Mouse (Mus musculus) ES-E14 (cell line): ENCODE results near the gene Rassf2. TPM values are rescaled to one million over a fixed set of nuclear protein-coding genes. Genes with fewer than 3 reads are reported as not detected.

Source experiments
- DNase-seq: peaks from one replicate; pipeline ENCODE4 v3.0.0-alpha.2; 2013; ENCODE audit warnings: low read depth, low spot score
- H3K27ac ChIP-seq: 2 replicates; pipeline ENCODE4 v1.5.1; 2012; ENCODE audit warnings: low read depth, mild to moderate bottlenecking, low read length, moderate library complexity, mixed read lengths; ENCODE audit not compliant: poor library complexity, insufficient read depth, severe bottlenecking
- H3K36me3 ChIP-seq: 2 replicates; pipeline ENCODE4 v1.6.1; 2012; ENCODE audit warnings: mild to moderate bottlenecking, low read length, moderate library complexity, mixed read lengths; ENCODE audit not compliant: control insufficient read depth, poor library complexity, insufficient read depth, severe bottlenecking
- H3K4me1 ChIP-seq, 2 experiments: fragments of 150-350 bp in 1 of 2; sonication (generic) in 1 of 2; 2 replicates each; pipeline ENCODE4 v1.6.1; 2012; ENCODE audit warnings: low read length in 2 of 2, mild to moderate bottlenecking in 1 of 2, mixed read lengths in 1 of 2; ENCODE audit not compliant: control insufficient read depth in 2 of 2, insufficient read depth in 2 of 2, poor library complexity in 1 of 2
- H3K4me3 ChIP-seq, 2 experiments: fragments of 150-350 bp in 1 of 2; sonication (generic) in 1 of 2; 2 replicates each; pipeline ENCODE4 v1.5.1; 2012; ENCODE audit warnings: low read length in 2 of 2, low read depth in 1 of 2, mild to moderate bottlenecking in 1 of 2, mixed read lengths in 1 of 2; ENCODE audit not compliant: insufficient read depth in 1 of 2, poor library complexity in 1 of 2, severe bottlenecking in 1 of 2
- H3K9ac ChIP-seq: 2 replicates; pipeline ENCODE4 v1.6.1; 2012; ENCODE audit warnings: low read depth, mild to moderate bottlenecking, low read length, mixed read lengths; ENCODE audit not compliant: poor library complexity, insufficient read depth, severe bottlenecking
- H3K9me3 ChIP-seq: fragments of 150-350 bp; sonication (generic); 2 replicates; pipeline ENCODE4 v1.6.1; 2012; ENCODE audit warnings: low read depth, mild to moderate bottlenecking, low read length; ENCODE audit not compliant: control insufficient read depth, insufficient read depth
- CHD2 ChIP-seq: IDR thresholded peaks from 2 replicates; pipeline ENCODE4 v1.6.1; 2014; ENCODE audit warnings: mild to moderate bottlenecking, low read depth, low read length, inconsistent platforms
- HCFC1 ChIP-seq: IDR thresholded peaks from 2 replicates; pipeline ENCODE4 v1.6.1; 2012; ENCODE audit warnings: low read length, inconsistent platforms, borderline replicate concordance; ENCODE audit not compliant: insufficient read depth
- MAFK ChIP-seq: IDR thresholded peaks from 2 replicates; pipeline ENCODE4 v1.6.1; 2014; ENCODE audit warnings: mild to moderate bottlenecking, low read depth, low read length, inconsistent platforms; ENCODE audit not compliant: insufficient read depth
- ZC3H11A ChIP-seq: IDR thresholded peaks from 2 replicates; pipeline ENCODE4 v1.6.1; 2012; ENCODE audit warnings: low read depth, mild to moderate bottlenecking, inconsistent platforms, low read length, borderline replicate concordance
- ZNF384 ChIP-seq: IDR thresholded peaks from 2 replicates; pipeline ENCODE4 v1.6.1; 2012; ENCODE audit warnings: low read depth, low read length, inconsistent platforms
- in situ Hi-C, 2 experiments: fragments of 600-800 bp; cut with MboI; formaldehyde crosslinking; loops; one replicate each; pipeline ENCODE4 v1.15.1; 2025; ENCODE audit warnings: low sequenced_read_pairs in 2 of 2, inconsistent platforms in 1 of 2; ENCODE audit not compliant: unreplicated experiment in 2 of 2
- total RNA-seq: library from RNA; depleted of rRNA; stranded (reverse); fragments of 300-350 nt; gene quantifications from 2 replicates; pipeline ENCODE4 v1.2.3, GENCODE M21; 2012

The Rassf2 gene
- total RNA-seq, 1 experiment: 2.2 TPM

DNA sequence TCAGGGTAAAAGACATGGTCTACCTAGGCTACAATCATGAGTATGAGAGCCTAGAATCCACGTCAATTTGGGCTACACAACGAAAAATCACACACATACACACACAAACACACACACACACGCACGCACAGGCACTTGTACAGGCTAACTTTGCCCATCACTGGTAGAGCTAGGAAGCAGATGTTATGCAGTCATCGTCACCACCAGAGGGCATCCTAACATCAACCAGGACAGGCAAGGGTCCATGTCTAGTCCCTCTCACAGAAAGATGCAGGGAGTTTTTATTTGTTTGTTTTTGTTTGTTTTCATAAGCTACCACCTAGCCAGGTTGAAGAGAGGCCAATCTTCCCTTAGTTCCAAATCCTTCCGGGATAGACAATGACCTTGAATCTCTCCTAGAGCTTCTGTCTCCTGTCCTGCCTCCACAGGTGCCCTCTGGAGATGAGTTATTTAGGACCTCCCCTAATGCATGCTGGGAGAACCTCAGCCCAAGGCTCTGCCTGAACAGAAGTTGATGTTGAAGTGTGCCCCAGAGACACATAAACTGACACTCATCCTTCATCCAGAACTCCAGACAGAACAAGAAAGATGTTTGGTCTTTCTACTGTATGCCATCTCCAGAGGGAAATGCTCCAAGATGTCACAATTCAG is 47.4 kb downstream of the Rassf2 start:
- in situ Hi-C loops: loop anchor here in 1 of 2 experiments (10.0 kb wide), 1 partner anchor 152 kb away; no protein-coding TSS in a partner anchor
- Histone ChIP-seq H3K4me3 (no peak overlapping the region), H3K27ac (no peak overlapping the region), H3K9ac (no peak overlapping the region), H3K9me3 (no peaks in the 10 kb centered on the region), H3K36me3 (no peaks in the 10 kb centered on the region), H3K4me1 (no peaks in the 10 kb centered on the region)
- TF ChIP-seq HCFC1: no peak
- TF ChIP-seq ZC3H11A: peak; percentile 94; the same call in 1 of the 2 replicates
- peak; percentile 52 for DNase-seq

DNA sequence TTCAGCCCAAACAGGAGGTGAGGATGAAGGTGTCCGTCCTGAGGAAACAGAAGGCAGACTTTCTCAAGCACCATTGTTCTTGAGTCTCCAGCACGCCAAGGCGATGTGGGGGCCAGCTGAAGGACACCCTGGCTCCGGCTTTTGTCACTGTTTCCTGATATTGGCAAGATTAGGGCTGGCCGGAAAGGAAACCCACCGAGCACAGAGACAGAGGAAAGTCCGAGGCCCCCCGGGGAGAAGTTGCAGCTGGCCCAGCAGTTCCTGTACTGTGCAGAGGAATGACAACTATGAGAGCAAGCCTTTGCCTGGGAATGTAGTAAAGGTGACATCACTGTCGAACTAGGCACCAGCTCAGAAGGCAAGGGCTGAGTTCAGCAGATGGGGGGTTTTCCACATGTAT is 49.2 kb downstream of the Rassf2 start:
- Histone ChIP-seq H3K36me3 (no peaks in the 10 kb centered on the region), H3K4me1 (no peaks in the 10 kb centered on the region), H3K4me3 (no peak overlapping the region), H3K27ac (no peak overlapping the region), H3K9ac (no peak overlapping the region), H3K9me3 (no peaks in the 10 kb centered on the region)
- in situ Hi-C loops: loop anchor here in 1 of 2 experiments (10.0 kb wide), 1 partner anchor 154 kb away; no protein-coding TSS in a partner anchor
- no peak for DNase-seq
- TF ChIP-seq MAFK: no peak
- TF ChIP-seq CHD2: no peak
- TF ChIP-seq ZNF384: no peak
- TF ChIP-seq HCFC1: no peak
- TF ChIP-seq ZC3H11A: no peak

DNA sequence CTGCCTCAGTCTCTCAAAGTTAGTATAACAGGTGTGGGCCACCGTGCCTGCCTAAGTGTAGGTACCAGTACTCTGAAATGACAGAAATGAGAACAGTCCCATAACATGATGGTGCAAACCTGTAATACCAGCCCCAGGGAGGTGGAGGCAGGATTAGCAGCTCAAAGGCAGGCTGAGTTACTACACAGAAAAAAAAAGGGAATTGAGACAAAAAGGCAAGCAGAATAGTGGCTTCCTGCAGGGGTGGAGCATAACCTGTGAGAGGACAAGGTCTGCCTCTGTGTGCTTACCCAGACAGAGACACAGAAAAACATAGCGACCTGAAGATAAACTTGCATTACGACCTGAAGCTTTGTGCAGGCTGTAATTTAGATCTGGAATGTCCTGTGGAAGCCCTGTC is 53.4 kb downstream of the Rassf2 start:
- no peak overlapping the region for H3K27ac ChIP-seq
- H3K9me3 ChIP-seq: no peaks in the 10 kb centered on the region
- no peak for TF ChIP-seq HCFC1
- TF ChIP-seq MAFK: no peak
- TF ChIP-seq CHD2: no peak
- TF ChIP-seq ZNF384: no peak
- no peak for TF ChIP-seq ZC3H11A
- H3K4me1 ChIP-seq: no peaks in the 10 kb centered on the region
- in situ Hi-C loops: no loop called here
- H3K9ac ChIP-seq: no peak overlapping the region
- no peak overlapping the region for H3K4me3 ChIP-seq
- no peak for DNase-seq
- no peaks in the 10 kb centered on the region for H3K36me3 ChIP-seq

DNA sequence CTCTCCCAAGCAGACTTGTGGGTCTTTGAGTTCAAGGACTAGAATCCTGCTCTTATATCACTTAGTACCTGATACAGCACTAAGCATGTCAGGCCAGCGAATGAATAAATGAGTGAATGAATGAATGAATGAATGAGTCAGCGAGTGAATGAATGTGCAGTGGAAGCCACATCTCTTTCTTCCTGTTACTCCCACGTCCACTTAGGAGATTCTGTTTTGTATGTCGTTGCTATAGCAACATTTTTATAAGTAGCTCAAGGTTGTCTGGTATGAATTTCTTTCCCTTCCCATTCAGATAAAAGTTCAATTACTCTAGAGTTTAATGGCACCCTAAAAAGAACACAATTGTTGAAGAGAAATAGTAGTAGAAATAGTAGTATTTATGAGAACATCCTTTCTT is 59.0 kb downstream of the Rassf2 start:
- DNase-seq: no peak
- TF ChIP-seq HCFC1 (no peak), MAFK (no peak), ZNF384 (no peak), CHD2 (no peak), ZC3H11A (no peak)
- Histone ChIP-seq H3K9me3 (no peaks in the 10 kb centered on the region), H3K4me1 (0 out of 4 replicates have a peak, but pooled peaks cover 0 to 1% of the 10 kb centered on the region in 2 experiments), H3K36me3 (no peaks in the 10 kb centered on the region), H3K9ac (no peak overlapping the region), H3K27ac (no peak overlapping the region), H3K4me3 (no peak overlapping the region)
- in situ Hi-C loops: no loop called here

DNA sequence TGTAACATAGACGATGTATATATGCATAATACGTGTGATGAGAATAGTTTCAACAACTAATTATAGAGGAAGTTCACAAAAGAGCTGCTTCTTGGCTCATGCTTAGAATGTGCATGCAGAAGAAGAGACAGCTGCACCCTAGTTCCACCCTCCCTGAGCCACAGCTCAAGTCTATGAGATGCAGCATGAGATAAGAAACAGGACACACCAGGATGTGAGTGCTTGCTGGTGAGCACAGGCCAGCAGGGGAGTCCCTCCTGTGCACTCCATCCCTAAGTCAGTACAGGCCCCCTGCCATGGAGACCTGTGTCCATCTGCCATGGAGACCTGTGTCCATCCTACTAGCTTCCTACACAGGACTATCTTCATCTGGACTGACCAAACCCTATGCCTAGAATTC is 59.5 kb downstream of the Rassf2 start:
- 0 out of 4 replicates have a peak, but pooled peaks cover 0 to 1% of the 10 kb centered on the region in 2 experiments for H3K4me1 ChIP-seq
- DNase-seq: no peak
- TF ChIP-seq ZNF384: no peak
- no peak for TF ChIP-seq CHD2
- TF ChIP-seq MAFK: no peak
- no peak for TF ChIP-seq ZC3H11A
- TF ChIP-seq HCFC1: no peak
- in situ Hi-C loops: no loop called here
- H3K9ac ChIP-seq: no peak overlapping the region
- no peak overlapping the region for H3K4me3 ChIP-seq
- no peaks in the 10 kb centered on the region for H3K36me3 ChIP-seq
- H3K27ac ChIP-seq: no peak overlapping the region
- no peaks in the 10 kb centered on the region for H3K9me3 ChIP-seq
